Mouse (Mus musculus) spleen, postnatal 36 days (tissue): ENCODE data around the gene Sncb.
A peak's percentile ranks its signal among the peaks of the same experiment; 100 is the strongest.

Source experiments
- DNase-seq, 2 experiments: peaks; one replicate each; pipeline ENCODE4 v3.0.0; 2022; ENCODE audit warnings: low spot score in 2 of 2, mixed read lengths in 1 of 2

Sncb gene

DNA sequence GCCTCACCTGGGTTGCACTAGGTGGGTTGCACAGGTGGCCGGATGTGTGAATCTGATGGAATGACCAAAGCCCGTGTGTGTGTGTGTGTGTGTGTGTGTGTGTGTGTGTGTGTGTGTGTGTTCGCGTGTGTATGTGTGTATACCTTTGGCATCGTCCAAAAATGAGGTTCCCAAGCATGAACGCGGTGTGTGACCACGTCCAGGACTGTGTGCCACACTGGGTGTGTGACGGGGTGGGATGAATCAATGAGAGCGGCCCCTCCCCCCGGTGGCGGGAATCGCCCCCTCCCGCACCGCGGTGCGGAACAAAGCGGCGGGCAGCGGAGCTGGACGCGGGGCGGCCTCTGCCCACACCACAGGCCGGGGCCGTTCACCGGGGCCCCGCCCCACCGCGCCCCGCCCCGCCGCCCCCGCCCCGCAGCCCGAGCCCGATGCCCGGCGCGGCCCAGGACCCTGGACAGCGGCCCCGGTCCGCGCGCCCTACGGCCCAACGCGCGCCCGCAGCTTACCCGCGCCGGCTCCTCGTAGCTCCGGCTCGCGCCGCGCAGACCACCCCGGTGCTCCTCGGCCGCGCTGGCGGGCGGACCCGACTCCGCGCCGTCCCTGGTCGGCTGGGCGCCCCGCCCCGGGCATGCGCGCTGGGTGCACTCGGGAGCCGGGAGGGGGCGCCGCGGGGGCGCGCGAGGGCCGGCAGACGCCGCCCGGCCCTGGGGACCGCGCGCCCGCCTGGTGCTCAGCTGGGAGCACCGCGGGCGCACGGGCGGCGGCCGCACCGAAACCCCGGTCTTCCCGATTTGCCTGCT is 17.1 kb downstream of the Sncb start:
- no peak for DNase-seq

DNA sequence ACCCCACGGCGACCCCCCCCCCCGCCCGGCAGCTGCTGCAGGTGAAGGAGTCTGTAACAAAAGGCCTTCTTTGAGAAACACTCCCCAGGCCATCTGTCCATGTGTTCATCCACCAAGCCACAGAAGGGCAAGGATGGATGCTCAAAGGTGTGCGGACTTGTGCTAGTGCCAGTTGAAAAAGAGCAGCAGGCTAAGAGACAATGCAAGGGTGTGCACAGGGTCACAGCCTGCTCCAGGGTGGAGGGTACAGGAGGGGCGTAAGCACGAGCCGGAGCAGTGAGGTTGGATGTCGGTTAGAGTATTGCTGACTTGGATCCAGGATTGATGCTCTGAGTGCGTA is 17.7 kb downstream of the Sncb start:
- no peak for DNase-seq

DNA sequence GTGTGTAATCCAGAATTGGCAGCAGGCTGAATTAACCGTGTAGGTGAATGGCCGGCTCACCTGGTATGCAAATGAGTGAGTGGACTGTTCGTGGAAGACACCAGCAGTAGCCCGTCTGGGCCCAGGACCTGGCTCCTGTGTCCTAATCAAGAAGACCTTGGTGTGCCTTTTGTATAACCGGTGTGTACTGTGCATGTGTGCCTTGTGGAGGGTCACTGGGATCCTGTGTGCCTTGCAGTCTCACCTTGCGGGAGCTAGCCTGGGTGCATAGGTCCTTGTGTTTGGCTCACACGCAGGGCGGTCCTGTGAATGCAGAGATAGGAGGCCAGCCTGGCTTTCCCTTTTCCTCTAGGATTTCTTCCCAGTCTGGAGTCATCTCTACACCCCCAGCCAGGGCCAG is 18.2 kb downstream of the Sncb start:
- no peak for DNase-seq

DNA sequence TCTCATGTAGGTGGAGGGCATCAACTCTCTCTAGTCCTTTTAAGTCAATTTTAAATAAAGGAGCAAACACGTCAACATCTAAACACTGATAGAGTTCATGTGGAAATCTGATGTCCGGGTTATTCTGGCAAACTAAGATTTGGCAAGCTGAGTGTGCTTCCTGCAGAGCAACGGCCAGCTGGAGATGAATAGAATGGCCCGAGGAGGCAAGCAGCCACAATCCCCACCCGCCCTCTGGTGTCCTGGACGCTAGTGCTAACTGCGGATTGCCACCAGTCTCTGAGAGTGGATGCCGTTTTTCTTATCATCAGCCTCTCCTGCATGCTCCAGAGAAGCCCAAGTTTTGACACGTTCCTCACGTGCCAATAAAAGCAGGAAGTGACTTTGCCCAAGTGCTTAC is 19.5 kb downstream of the Sncb start:
- no peak for DNase-seq

GRCm38 (mm10) chr13:54746110-54746509 is 20.3 kb downstream of the Sncb start:
- no peak for DNase-seq

- DNase-seq, result no peak
Observed at GRCm38 (mm10) chr13:54738213-54738601, 28.2 kb downstream of the Sncb start.

DNA sequence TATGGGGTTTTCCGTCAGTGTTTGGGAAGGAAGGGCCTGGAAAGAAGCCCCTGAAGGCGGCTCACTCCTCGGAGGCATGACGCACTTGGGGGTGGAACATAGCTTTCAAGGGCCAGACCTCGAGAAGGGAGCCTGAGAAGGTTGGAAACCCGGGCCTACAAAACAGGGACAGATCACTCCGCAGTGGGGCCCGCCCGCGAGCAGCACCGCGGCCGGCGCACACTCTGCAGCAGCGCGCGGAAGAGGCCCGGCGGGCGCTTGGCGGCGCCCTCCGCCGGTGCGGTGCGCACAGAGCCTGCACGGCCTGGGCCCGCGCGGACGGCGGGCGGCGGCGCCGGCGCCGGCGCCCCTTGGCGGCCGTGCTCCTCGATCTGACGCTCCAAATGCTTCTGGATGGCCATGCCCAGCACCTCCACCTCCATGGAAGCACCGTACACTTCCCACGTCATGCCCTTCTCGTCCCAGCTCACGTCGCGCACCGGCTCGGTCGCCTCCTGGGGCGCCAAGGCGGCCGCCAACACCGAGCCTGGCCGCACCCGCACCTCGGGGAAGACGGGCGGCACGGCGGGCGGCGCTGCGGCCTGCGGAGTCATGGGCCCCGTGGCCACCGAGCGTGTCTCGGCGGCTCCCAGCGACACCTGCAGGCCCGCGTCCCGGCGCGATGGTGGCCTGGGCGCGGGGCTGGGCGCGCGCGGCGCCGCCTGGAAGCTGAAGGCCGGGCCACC is 28.7 kb downstream of the Sncb start:
- no peak for DNase-seq

- no peak for DNase-seq
Observed at GRCm38 (mm10) chr13:54736931-54737330, 29.5 kb downstream of the Sncb start.

- no peak for DNase-seq
Observed at GRCm38 (mm10) chr13:54726131-54726530, 40.3 kb downstream of the Sncb start.

GRCm38 (mm10) chr13:54723143-54723542 is 43.3 kb downstream of the Sncb start:
- no peak for DNase-seq

DNA sequence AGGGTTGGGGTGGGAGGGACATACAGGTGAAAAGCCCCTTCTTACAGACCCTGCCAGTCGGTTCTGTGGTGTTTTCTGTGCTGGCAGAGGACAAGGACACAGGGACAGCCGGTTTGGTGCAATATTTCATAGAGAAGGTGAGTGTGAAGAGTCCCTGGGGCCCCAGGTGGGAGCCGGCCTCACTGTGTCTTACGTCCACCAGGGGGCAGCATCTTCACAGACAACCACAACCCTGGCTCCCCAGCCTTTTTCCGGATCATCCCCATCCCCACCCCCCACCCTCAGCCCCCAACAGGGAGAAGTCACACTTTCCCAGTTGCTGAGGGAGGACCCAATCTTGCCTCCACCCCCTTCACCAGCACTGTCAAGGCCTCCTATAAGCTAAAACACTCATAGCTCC is 49.5 kb downstream of the Sncb start:
- peak in 1 of 2 experiments; percentile 33 for DNase-seq

GRCm38 (mm10) chr13:54714996-54715395 is 51.4 kb downstream of the Sncb start:
- no peak for DNase-seq

DNA sequence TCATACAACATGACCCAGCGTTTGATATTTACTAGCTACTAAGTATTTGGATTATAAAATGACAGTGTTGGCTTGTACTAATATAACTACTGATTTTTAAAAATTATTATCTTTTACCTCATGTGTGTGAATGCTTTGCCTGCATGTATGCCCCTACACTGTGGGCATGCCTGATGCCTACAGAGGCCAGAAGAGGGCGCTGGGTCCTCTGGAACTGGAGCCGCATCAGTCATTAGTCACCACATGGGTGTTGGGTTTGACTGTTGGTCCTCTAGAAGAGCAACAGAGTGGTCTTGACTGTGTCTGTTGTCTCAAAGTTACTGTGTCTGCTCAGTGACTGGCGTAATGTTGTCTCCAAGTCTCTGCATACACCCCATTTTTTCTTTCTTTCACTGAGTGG is 52.0 kb downstream of the Sncb start:
- no peak for DNase-seq

- DNase-seq, result no peak
Observed at GRCm38 (mm10) chr13:54710866-54711265, 55.5 kb downstream of the Sncb start.
